Mouse (Mus musculus): Measurements from ENCODE around the gene Timp2. TPM values are rescaled to one million over a fixed set of nuclear protein-coding genes. Genes with fewer than 3 reads are reported as not detected.

Gene Timp2
- polyA plus RNA-seq, 1 experiment: 186 TPM

DNA sequence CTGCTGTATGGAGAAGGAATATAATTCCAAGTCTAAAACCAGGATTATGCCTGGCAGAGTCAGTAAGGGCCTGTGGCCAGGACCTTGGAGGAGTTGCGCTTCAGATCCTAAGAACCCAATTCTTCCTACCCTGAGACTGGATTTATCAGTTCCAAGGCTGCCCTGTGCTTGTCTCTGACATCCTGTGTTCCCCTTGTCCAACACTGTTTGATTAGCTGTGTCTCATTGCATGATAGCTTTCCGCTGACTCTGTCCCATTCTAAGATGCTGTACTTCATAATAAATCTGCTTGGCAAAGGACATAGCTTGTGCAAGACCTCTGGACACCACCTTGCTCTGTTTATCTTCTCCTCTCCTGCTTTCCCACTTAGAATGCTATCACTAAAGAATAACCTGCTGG lies 8.1 kb downstream of the Timp2 start:
- H3K27ac ChIP-seq (ENCODE audit: insufficient read depth, low read length): no peak overlapping the region
- H3K4me3 ChIP-seq (ENCODE audit: insufficient read depth, low read length): no peak overlapping the region
- no peak for TF ChIP-seq CTCF (IDR thresholded peaks at IDR 0.05; ENCODE audit: extremely low read depth, insufficient read depth, low read length)
- no peak for TF ChIP-seq POLR2A (IDR thresholded peaks at IDR 0.05; ENCODE audit: extremely low read depth, insufficient read depth, low read length)
- H3K4me1 ChIP-seq (ENCODE audit: control insufficient read depth, insufficient read depth, low read length): peaks cover 15% of the 10 kb centered on the region

DNA sequence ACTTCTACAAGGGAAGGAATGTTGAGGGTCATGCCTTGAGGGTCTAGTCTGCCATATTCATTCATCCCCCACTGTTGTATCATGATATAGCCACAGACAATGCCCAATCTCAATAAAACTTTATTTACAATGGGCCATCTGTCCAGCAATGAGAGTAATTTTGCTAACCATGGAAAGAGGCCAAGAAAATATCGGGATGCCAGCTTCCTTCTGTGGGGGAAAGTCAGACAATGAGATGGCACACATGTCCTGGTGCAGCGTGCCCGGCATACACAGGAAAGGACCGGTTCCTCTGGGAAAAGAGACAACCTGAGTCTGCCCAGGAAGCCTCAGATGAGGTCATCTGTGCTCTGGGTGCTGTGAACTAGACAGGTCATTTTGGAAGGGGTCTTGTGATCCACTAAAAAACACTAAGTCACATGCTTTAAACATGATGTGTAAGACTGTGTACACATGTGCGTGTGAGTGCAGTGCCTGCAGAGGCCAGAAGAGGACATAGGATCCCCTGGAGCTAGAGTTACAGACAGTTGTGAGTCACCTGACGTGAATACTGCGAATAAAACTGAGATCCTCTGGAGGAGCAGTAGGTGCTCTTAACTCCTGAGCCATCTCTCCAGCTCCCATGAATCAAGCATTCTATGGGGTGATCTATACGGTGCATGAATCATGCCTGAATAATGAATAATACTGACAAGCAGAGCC lies 9.0 kb downstream of the Timp2 start:
- TF ChIP-seq POLR2A (IDR thresholded peaks at IDR 0.05; ENCODE audit: extremely low read depth, insufficient read depth, low read length) (no peak), CTCF (IDR thresholded peaks at IDR 0.05; ENCODE audit: extremely low read depth, insufficient read depth, low read length) (no peak)
- H3K27ac ChIP-seq (ENCODE audit: insufficient read depth, low read length): no peak overlapping the region
- no peak overlapping the region for H3K4me3 ChIP-seq (ENCODE audit: insufficient read depth, low read length)
- H3K4me1 ChIP-seq (ENCODE audit: control insufficient read depth, insufficient read depth, low read length): peaks cover 17% of the 10 kb centered on the region

DNA sequence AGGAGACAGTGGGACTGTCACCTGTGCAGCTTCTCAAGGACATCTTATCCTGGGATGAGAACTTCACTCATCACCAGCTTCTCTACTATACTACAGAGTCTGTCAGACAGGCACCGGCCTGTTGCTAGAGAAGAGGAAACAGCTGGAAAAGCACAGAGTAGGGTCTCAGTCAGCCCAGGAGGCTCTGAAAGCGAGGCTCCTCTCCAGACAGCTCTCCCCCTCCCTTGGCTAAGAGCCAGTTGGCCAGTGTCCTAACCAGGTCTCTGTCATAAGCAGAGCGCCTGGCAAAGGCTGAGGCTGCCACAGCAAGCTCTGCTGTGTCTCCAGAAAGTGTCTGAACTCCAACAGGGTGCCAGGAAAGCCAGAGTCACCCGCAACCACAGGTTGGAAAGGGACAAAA lies 9.8 kb downstream of the Timp2 start:
- Histone ChIP-seq H3K27ac (ENCODE audit: insufficient read depth, low read length) (no peak overlapping the region), H3K4me1 (ENCODE audit: control insufficient read depth, insufficient read depth, low read length) (peaks cover 17% of the 10 kb centered on the region), H3K4me3 (ENCODE audit: insufficient read depth, low read length) (no peak overlapping the region)
- TF ChIP-seq CTCF (IDR thresholded peaks at IDR 0.05; ENCODE audit: extremely low read depth, insufficient read depth, low read length) (no peak), POLR2A (IDR thresholded peaks at IDR 0.05; ENCODE audit: extremely low read depth, insufficient read depth, low read length) (no peak)

DNA sequence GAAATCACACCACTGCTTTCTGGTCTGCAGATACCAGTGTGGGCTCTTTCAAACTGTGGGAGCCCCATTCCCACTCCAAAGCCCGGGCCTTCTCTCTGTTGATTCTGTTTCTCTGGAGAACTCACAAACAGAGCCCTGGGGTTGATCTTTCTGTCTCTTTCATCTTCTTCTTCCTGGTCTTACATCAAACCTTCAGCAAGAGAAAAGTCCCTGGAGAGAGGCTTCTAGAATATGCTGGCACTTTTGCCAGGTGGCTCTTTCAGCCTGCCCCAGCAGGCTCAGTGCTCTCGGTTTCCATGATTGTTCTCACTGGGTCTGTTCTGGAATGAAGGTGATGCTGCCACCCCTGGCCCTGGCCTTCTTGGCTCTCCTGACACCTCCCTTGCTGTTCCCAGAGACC lies 11.9 kb downstream of the Timp2 start:
- peaks cover 17% of the 10 kb centered on the region for H3K4me1 ChIP-seq (ENCODE audit: control insufficient read depth, insufficient read depth, low read length)
- TF ChIP-seq CTCF (IDR thresholded peaks at IDR 0.05; ENCODE audit: extremely low read depth, insufficient read depth, low read length) (no peak), POLR2A (IDR thresholded peaks at IDR 0.05; ENCODE audit: extremely low read depth, insufficient read depth, low read length) (no peak)
- H3K27ac ChIP-seq (ENCODE audit: insufficient read depth, low read length): no peak overlapping the region
- no peak overlapping the region for H3K4me3 ChIP-seq (ENCODE audit: insufficient read depth, low read length)

DNA sequence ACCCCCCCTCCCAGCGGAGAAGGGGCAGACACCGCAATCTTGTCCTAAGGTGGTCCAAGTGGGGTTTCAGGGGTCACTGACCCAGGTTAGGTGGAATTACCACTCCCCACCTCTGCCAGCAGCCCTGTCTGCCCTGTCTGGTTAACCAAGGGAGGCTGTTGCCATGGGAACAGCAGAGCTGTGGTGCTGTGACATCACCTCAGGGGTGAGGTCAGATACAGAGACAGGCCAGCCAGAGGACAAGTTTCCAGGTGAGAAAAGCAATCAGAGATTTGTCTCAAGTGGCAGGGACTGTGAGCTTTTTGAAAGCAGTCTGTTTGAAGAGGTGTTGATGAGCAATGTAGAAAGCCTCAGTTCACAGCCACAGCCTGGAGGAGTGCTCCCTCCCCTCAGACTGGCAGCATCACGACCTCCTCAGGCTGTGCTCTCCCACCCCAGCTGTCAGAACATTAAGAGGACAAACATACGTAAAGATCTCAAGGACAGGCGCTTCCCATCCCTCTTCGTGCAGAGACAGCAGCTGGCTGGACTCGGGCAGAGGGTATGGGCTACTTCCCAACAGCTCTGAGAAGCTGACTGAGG lies 13.0 kb downstream of the Timp2 start, which contains the start of gene Cep295nl:
Gene Cep295nl (minus strand): TSS at position 101 of the 582 bp plus-strand sequence.
- Histone ChIP-seq H3K27ac (ENCODE audit: insufficient read depth, low read length) (no peak within 1 kb of the TSS), H3K4me1 (ENCODE audit: control insufficient read depth, insufficient read depth, low read length) (peaks cover 21% of the 10 kb centered on the region), H3K4me3 (ENCODE audit: insufficient read depth, low read length) (no peak within 1 kb of the TSS)
- no peak for TF ChIP-seq POLR2A (IDR thresholded peaks at IDR 0.05; ENCODE audit: extremely low read depth, insufficient read depth, low read length)

DNA sequence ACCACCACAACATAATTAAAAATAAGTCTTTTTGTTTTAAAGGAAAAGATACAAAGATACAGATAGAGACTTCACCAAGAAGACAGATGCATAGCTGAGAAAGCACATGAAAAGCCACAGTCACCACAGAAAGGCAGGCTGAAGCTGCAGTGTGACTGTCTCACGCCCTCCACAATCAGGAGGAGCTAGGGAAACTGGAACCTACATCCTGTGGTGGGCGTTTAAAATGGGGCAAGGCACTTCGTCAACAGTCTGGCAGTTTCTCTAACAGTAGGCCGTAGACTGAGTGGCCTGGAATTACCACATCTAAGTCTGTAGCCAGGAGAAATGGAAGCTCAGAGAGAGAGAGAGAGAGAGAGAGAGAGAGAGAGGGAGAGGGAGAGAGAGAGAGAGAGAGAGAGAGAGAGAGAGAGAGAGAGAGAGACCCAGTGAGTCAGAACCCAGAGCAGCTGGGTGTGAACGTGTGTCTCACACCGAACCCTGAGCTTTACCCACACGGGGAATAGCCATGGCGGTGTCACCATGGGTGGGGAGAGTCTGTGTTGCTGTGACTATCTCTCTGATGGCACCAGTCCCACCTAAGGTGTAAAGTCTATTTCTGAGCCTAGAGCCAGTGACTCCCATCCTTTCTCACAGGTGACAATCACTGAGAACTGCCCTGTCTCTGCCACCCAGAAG lies 17.9 kb downstream of the Timp2 start:
- peaks cover 10% of the 10 kb centered on the region for H3K4me1 ChIP-seq (ENCODE audit: control insufficient read depth, insufficient read depth, low read length)
- H3K4me3 ChIP-seq (ENCODE audit: insufficient read depth, low read length): no peak overlapping the region
- no peak overlapping the region for H3K27ac ChIP-seq (ENCODE audit: insufficient read depth, low read length)
- TF ChIP-seq CTCF (IDR thresholded peaks at IDR 0.05; ENCODE audit: extremely low read depth, insufficient read depth, low read length) (no peak), POLR2A (IDR thresholded peaks at IDR 0.05; ENCODE audit: extremely low read depth, insufficient read depth, low read length) (no peak)

DNA sequence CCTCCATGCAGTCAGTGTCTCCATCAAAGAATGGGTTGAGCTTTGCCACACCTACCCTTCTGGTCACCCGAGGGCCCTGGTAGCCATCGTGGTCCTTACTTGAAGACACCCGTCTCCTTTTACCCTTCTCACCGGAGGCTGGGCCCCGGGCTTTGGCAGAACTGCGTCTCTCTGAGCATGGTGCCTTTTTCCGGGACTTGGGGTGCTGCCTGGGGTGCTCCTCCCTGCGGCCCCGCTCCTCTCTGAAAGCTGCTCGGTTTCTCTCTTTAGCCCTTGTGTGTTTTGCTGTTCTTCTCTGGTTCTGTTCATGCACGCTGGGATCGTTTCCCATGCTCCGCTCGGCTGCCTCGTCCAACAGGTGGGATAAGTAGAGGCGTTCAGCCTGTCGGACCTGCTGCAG lies 22.1 kb downstream of the Timp2 start:
- TF ChIP-seq POLR2A (IDR thresholded peaks at IDR 0.05; ENCODE audit: extremely low read depth, insufficient read depth, low read length) (no peak), CTCF (IDR thresholded peaks at IDR 0.05; ENCODE audit: extremely low read depth, insufficient read depth, low read length) (no peak)
- no peak overlapping the region for H3K4me3 ChIP-seq (ENCODE audit: insufficient read depth, low read length)
- peaks cover 17% of the 10 kb centered on the region for H3K4me1 ChIP-seq (ENCODE audit: control insufficient read depth, insufficient read depth, low read length)
- H3K27ac ChIP-seq (ENCODE audit: insufficient read depth, low read length): no peak overlapping the region

DNA sequence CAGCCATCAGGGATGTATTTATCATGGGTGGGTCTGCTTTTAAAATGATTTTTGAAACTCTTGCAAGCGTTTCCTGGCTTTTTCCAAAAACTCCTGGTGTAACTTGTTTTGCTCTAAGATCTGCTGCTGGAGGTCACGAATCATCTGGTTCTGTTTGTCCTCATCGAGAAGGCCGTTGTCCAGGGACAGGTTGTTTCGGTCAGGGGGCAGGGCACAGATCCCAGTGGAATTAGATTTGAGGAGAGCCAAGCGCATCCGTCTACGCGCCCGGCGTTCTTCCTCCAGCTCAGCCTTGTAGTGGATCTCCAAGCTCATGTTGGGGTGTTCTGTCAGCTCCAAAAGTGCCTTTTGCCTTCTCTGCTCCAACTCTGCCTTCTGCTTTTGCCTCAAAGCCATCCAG lies 23.2 kb downstream of the Timp2 start:
- H3K4me1 ChIP-seq (ENCODE audit: control insufficient read depth, insufficient read depth, low read length): peaks cover 20% of the 10 kb centered on the region
- no peak for TF ChIP-seq CTCF (IDR thresholded peaks at IDR 0.05; ENCODE audit: extremely low read depth, insufficient read depth, low read length)
- TF ChIP-seq POLR2A (IDR thresholded peaks at IDR 0.05; ENCODE audit: extremely low read depth, insufficient read depth, low read length): no peak
- no peak overlapping the region for H3K4me3 ChIP-seq (ENCODE audit: insufficient read depth, low read length)
- no peak overlapping the region for H3K27ac ChIP-seq (ENCODE audit: insufficient read depth, low read length)

DNA sequence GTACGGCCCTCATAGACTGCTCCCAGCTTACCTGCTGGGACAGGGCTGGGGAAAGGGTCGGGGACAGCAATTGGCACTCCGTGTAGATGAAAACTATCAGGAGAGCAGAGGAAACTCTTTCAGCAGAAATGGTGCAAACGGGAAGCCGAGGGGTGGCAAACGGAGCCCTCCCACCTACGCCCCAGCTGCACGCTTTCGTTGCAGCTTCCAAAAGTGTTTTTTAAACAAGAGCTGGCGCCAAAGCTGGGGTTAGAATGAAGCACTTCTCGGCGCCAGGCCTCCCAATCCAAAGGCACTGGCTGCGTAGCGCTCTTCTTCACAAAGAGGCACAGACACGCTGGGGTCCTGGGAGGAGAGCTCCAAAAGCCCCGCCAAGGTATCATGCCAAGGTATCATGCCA lies 24.8 kb downstream of the Timp2 start:
- H3K4me3 ChIP-seq (ENCODE audit: insufficient read depth, low read length): no peak overlapping the region
- no peak overlapping the region for H3K27ac ChIP-seq (ENCODE audit: insufficient read depth, low read length)
- no peak for TF ChIP-seq POLR2A (IDR thresholded peaks at IDR 0.05; ENCODE audit: extremely low read depth, insufficient read depth, low read length)
- TF ChIP-seq CTCF (IDR thresholded peaks at IDR 0.05; ENCODE audit: extremely low read depth, insufficient read depth, low read length): no peak
- H3K4me1 ChIP-seq (ENCODE audit: control insufficient read depth, insufficient read depth, low read length): peaks cover 24% of the 10 kb centered on the region

DNA sequence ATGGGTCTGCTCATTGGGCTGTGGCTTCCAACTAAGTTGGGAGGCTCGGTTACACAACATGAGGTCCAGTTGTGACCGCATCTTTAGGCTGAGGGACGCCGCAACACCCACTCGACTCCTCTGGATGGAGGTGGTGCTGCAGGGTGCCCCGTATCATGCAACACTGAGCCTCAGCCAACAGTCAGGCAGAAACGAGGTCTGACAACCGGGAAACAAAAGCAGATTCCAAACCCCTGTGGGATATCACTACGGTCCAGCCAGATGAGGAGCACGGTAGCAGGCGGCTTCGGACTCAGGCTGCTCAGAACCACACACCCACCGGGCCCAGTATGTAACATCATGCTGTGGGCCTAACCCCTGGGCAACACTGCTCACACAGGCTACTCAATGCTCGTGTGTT lies 25.2 kb downstream of the Timp2 start:
- no peak overlapping the region for H3K4me3 ChIP-seq (ENCODE audit: insufficient read depth, low read length)
- peaks cover 24% of the 10 kb centered on the region for H3K4me1 ChIP-seq (ENCODE audit: control insufficient read depth, insufficient read depth, low read length)
- no peak overlapping the region for H3K27ac ChIP-seq (ENCODE audit: insufficient read depth, low read length)
- no peak for TF ChIP-seq POLR2A (IDR thresholded peaks at IDR 0.05; ENCODE audit: extremely low read depth, insufficient read depth, low read length)
- no peak for TF ChIP-seq CTCF (IDR thresholded peaks at IDR 0.05; ENCODE audit: extremely low read depth, insufficient read depth, low read length)
